Mouse (Mus musculus): ENCODE measurements around the gene Galntl5.

Galntl5 gene

DNA sequence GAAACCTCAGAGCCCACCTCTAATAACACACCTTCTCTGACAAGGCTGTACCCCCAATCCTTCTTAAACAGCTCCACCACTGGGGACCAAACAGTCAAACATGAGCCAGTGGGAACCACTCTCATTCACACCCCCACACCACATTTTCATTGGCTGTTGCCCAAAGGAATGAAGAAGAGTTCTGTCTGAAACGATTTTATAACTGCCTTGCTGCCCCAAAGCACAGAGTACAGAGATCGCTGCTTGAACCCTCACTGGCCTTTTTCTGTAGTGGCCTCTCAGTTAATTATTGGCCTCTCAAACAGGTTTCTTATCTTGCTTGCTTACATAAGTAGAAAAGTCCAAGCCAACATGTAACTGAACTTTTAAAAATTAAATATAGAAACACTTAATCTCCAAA is 71.2 kb downstream of the Galntl5 start:
- H3K36me3 ChIP-seq (ENCODE audit: insufficient read depth, low read length), result peaks cover 65% of the 10 kb centered on the region
- no peak overlapping the region for H3K4me3 ChIP-seq (replicated peaks; ENCODE audit: low read length)
- no peaks in the 10 kb centered on the region for H3K27me3 ChIP-seq (ENCODE audit: insufficient read depth, low read length)
- TF ChIP-seq CTCF (conservative IDR thresholded peaks at IDR 0.05; ENCODE audit: low read length) (no peak), NANOG (IDR thresholded peaks at IDR 0.05; ENCODE audit: borderline replicate concordance, low read length) (no peak), POU5F1 (IDR thresholded peaks at IDR 0.05; ENCODE audit: borderline replicate concordance, low read length) (no peak)
- no peaks in the 10 kb centered on the region; the same call in 1 of the 2 replicates for H3K9me3 ChIP-seq (ENCODE audit: low read length)
- H3K4me1 ChIP-seq (replicated peaks; ENCODE audit: low read depth, low read length), result no peaks in the 10 kb centered on the region

DNA sequence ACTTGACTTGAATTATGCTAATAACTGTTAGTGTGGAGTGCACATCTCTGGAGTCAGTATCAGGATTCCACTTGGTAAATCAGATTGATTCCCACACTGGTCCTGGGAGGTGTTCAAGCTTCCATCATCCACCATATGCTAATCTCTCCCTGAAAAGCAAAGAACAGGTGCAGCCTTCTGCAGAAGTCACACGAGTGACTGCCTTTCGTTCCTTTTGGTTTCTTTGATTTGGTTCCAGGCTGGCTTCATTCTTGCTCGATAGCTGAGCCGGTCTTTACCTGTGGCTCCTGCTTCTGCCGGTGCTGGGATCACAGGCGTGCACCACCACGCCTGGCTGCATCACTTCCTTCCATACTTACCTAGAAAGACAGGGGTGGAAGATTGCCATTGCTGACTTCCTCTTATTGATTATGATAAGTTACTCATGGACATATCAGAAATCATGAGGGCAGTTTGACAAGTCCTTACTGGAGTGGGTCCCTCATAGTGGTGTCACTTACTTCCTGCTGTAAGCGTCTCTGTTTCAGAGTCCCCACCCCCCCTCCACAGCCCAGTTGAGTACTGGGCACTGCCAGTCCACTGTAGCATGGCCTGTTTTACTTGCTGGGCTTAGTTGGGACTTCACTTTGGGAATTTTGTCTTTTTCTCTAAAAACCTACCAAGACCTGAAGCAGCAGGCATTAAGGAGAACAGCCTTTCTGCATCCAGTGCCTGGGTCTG is 71.7 kb downstream of the Galntl5 start:
- H3K4me3 ChIP-seq (replicated peaks; ENCODE audit: low read length), result no peak overlapping the region
- no peaks in the 10 kb centered on the region for H3K27me3 ChIP-seq (ENCODE audit: insufficient read depth, low read length)
- TF ChIP-seq NANOG (IDR thresholded peaks at IDR 0.05; ENCODE audit: borderline replicate concordance, low read length), result no peak
- no peak for TF ChIP-seq CTCF (conservative IDR thresholded peaks at IDR 0.05; ENCODE audit: low read length)
- TF ChIP-seq POU5F1 (IDR thresholded peaks at IDR 0.05; ENCODE audit: borderline replicate concordance, low read length), result no peak
- peaks cover 5% of the 10 kb centered on the region for H3K4me1 ChIP-seq (replicated peaks; ENCODE audit: low read depth, low read length)
- peaks cover 65% of the 10 kb centered on the region for H3K36me3 ChIP-seq (ENCODE audit: insufficient read depth, low read length)
- no peaks in the 10 kb centered on the region; the same call in 1 of the 2 replicates for H3K9me3 ChIP-seq (ENCODE audit: low read length)

DNA sequence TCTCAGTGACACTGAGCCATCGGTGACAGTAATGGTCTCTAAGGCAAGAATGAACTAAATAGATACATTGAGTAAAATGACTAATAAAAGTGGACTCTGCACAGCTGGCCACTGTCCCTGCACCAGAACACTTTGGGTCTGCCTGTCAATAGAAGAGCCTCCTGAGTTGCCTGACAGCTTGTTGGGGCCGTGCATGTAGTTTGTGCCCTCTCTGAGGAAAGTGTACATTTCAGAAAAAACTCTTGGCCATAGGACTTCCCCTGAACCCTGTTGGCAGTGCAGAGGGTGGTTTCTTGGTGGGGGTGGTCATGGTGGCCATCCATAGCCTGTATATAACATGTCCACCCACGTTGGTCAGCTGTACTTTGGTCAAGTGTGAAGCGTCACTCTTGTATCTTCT is 73.2 kb downstream of the Galntl5 start:
- TF ChIP-seq CTCF (conservative IDR thresholded peaks at IDR 0.05; ENCODE audit: low read length) (no peak), NANOG (IDR thresholded peaks at IDR 0.05; ENCODE audit: borderline replicate concordance, low read length) (no peak), POU5F1 (IDR thresholded peaks at IDR 0.05; ENCODE audit: borderline replicate concordance, low read length) (no peak)
- H3K36me3 ChIP-seq (ENCODE audit: insufficient read depth, low read length), result peaks cover 78% of the 10 kb centered on the region
- no peak overlapping the region for H3K4me3 ChIP-seq (replicated peaks; ENCODE audit: low read length)
- peaks cover 9% of the 10 kb centered on the region for H3K4me1 ChIP-seq (replicated peaks; ENCODE audit: low read depth, low read length)
- no peaks in the 10 kb centered on the region; the same call in 1 of the 2 replicates for H3K9me3 ChIP-seq (ENCODE audit: low read length)
- no peaks in the 10 kb centered on the region for H3K27me3 ChIP-seq (ENCODE audit: insufficient read depth, low read length)

DNA sequence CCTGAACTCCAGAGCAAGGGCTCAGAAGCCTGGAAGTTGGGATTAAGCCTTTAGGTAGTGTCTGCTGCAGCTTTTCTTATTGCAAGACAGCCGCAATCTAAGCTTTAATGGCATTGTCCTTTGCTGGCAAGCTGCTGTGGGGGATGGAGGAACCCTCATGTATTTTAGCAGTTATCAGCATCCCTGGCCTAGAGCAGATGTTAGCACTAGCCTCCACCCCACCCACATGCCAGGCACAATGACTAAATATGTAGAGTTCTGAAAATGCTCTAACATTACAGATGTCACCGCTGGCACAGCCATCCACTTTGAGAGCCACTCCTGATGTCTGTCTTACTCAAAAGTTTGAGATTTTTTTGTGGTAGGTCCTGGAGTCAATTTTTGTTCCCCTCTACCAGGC is 75.4 kb downstream of the Galntl5 start:
- H3K27me3 ChIP-seq (ENCODE audit: insufficient read depth, low read length), result no peaks in the 10 kb centered on the region
- no peak for TF ChIP-seq POU5F1 (IDR thresholded peaks at IDR 0.05; ENCODE audit: borderline replicate concordance, low read length)
- no peak for TF ChIP-seq NANOG (IDR thresholded peaks at IDR 0.05; ENCODE audit: borderline replicate concordance, low read length)
- no peak for TF ChIP-seq CTCF (conservative IDR thresholded peaks at IDR 0.05; ENCODE audit: low read length)
- peaks cover 72% of the 10 kb centered on the region for H3K36me3 ChIP-seq (ENCODE audit: insufficient read depth, low read length)
- H3K9me3 ChIP-seq (ENCODE audit: low read length), result no peaks in the 10 kb centered on the region
- H3K4me1 ChIP-seq (replicated peaks; ENCODE audit: low read depth, low read length), result peaks cover 9% of the 10 kb centered on the region
- H3K4me3 ChIP-seq (replicated peaks; ENCODE audit: low read length), result no peak overlapping the region

DNA sequence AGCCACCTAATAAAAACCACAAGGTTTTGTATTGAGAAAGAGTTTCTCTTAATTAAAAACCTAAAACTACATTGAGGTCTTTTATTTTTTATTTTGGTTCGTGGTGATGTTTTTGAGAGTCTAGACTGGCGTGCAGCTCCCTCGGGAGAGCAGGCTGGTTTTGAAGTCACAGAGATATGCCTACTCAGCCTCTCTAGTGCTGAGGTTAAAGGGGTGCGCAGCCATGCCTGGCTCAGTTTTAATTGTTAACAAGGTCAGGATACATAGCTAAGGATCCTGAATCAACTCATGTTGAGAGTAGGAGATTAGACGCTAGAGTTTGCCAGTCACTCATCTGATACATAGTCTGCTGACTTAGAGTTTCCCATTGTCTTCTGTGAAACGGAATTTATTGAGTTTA is 80.2 kb downstream of the Galntl5 start:
- no peaks in the 10 kb centered on the region for H3K27me3 ChIP-seq (ENCODE audit: insufficient read depth, low read length)
- no peaks in the 10 kb centered on the region for H3K9me3 ChIP-seq (ENCODE audit: low read length)
- peaks cover 74% of the 10 kb centered on the region for H3K36me3 ChIP-seq (ENCODE audit: insufficient read depth, low read length)
- peaks cover 9% of the 10 kb centered on the region for H3K4me1 ChIP-seq (replicated peaks; ENCODE audit: low read depth, low read length)
- no peak overlapping the region for H3K4me3 ChIP-seq (replicated peaks; ENCODE audit: low read length)
- TF ChIP-seq NANOG (IDR thresholded peaks at IDR 0.05; ENCODE audit: borderline replicate concordance, low read length), result no peak
- TF ChIP-seq POU5F1 (IDR thresholded peaks at IDR 0.05; ENCODE audit: borderline replicate concordance, low read length), result no peak
- TF ChIP-seq CTCF (conservative IDR thresholded peaks at IDR 0.05; ENCODE audit: low read length), result no peak

DNA sequence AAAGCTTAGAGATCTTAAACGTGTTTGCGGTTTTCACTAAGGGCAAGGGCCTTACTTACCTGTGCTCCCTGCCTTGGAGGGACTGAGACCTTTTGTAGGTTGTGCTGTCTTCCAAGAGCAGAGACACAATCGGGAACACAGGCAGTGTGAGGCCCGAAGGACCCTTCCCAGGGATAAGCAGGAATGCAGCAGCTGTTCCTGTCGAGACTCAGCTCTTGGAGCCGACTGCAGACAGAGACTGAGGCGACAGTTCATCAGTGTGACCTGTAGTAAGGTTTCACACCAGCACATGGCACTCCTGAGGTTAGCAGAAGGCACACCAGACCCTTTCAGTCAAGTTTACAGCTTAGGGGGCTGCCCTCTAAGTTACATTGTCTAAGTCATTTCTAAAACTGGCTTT is 81.0 kb downstream of the Galntl5 start:
- TF ChIP-seq POU5F1 (IDR thresholded peaks at IDR 0.05; ENCODE audit: borderline replicate concordance, low read length) (no peak), NANOG (IDR thresholded peaks at IDR 0.05; ENCODE audit: borderline replicate concordance, low read length) (no peak), CTCF (conservative IDR thresholded peaks at IDR 0.05; ENCODE audit: low read length) (no peak)
- peaks cover 80% of the 10 kb centered on the region for H3K36me3 ChIP-seq (ENCODE audit: insufficient read depth, low read length)
- peaks cover 9% of the 10 kb centered on the region for H3K4me1 ChIP-seq (replicated peaks; ENCODE audit: low read depth, low read length)
- no peaks in the 10 kb centered on the region for H3K27me3 ChIP-seq (ENCODE audit: insufficient read depth, low read length)
- no peak overlapping the region for H3K4me3 ChIP-seq (replicated peaks; ENCODE audit: low read length)
- H3K9me3 ChIP-seq (ENCODE audit: low read length), result no peaks in the 10 kb centered on the region

DNA sequence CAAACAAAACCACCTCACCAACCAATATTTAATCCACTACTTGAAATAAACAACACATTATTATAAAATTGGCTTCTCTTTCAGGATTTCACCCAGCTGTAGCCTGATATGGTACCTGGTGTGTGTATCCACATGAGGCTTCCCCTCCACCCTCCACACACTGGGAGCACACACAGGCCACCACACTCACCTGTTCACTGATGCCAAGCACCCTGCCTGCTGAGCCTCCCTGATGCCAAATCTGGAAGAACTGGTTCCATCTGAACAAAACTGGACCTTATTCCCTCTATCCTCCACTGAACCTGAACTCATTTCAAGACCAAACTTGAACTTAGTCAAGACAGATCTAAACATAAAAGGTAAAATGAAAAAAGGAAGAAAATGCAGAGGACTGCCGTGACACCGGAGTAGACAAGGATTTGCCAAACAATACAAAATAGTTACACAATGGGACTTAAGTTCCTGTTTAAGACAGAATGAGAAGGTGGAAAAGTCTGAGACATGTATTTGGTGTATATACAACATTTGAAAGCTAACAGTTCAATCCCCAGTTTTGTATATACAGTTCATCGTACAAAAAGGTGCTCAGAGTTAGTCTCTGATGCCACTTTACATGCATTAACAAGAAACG is 87.1 kb downstream of the Galntl5 start:
- Histone ChIP-seq H3K9me3 (ENCODE audit: low read length) (no peaks in the 10 kb centered on the region), H3K27me3 (ENCODE audit: insufficient read depth, low read length) (no peaks in the 10 kb centered on the region), H3K36me3 (ENCODE audit: insufficient read depth, low read length) (peaks cover 64% of the 10 kb centered on the region), H3K4me1 (replicated peaks; ENCODE audit: low read depth, low read length) (peaks cover 19% of the 10 kb centered on the region), H3K4me3 (replicated peaks; ENCODE audit: low read length) (no peak overlapping the region)
- TF ChIP-seq NANOG (IDR thresholded peaks at IDR 0.05; ENCODE audit: borderline replicate concordance, low read length), result no peak
- no peak for TF ChIP-seq CTCF (conservative IDR thresholded peaks at IDR 0.05; ENCODE audit: low read length)
- TF ChIP-seq POU5F1 (IDR thresholded peaks at IDR 0.05; ENCODE audit: borderline replicate concordance, low read length), result no peak
